In genomic region chr3:108401692-108402527, GRCm38 (mm10) we compare ENCODE assay signal across 8 mouse cellular contexts. TPM values are rescaled to one million over a fixed set of nuclear protein-coding genes. Genes with fewer than 3 reads are reported as not detected.
A peak's percentile ranks its signal among the peaks of the same experiment; 100 is the strongest.
DNase-seq lines count a peak whose midpoint lies in the region; ATAC-seq and TF ChIP-seq lines count a peak whose summit lies in the region.

No protein-coding gene starts in this region.

- no peak overlapping the region for H3K4me3 ChIP-seq in cortical plate, adult 2 months (ENCODE audit: insufficient read depth, low read length)

- intact Hi-C loops in left cerebral cortex, postnatal 10 days (cut with DNase I): loop anchor here (5.0 kb wide), 1 partner anchor 160 kb away; the partner anchor contains the start of gene Tmem167b

- no peak overlapping the region for H3K27ac ChIP-seq in cortical plate, adult 2 months (ENCODE audit: insufficient read depth, low read length)

- ATAC-seq in activated CD4-positive, CD25-positive, alpha-beta regulatory T cell, adult 4 months: peak; percentile 100
- ATAC-seq in megakaryocyte-erythroid progenitor cell, adult 5-6 weeks (replicated peaks; ENCODE audit: low FRiP score, low TSS enrichment, poor library complexity, severe bottlenecking): peak; percentile 94

- peak; percentile 82 to 90 for DNase-seq in gastrocnemius, adult 8-10 months (ENCODE audit: low spot score in 2 of 2)
- DNase-seq in hindlimb bud, embryonic 11.5 days (ENCODE audit: extremely low spot score, low read depth, low spot score): peak; percentile 75
- peak; percentile 79 to 91 for DNase-seq in left cerebral cortex, postnatal 10 days (ENCODE audit: extremely low spot score in 1 of 2, low spot score in 2 of 2)
- peak; percentile 83 for DNase-seq in right cerebral cortex, postnatal 14 days
- peak; percentile 87 for DNase-seq in urinary bladder, postnatal 25 days (ENCODE audit: low spot score)

- H3K4me1 ChIP-seq in cortical plate, adult 2 months (ENCODE audit: control insufficient read depth, insufficient read depth, low read length): peaks cover 6% of the 10 kb centered on the region; the same call in 1 of the 2 replicates

- peak; percentile 83 for TF ChIP-seq CTCF in cortical plate, adult 2 months (IDR thresholded peaks at IDR 0.05; ENCODE audit: extremely low read depth, insufficient read depth, low read length)

- TF ChIP-seq POLR2A in cortical plate, adult 2 months (IDR thresholded peaks at IDR 0.05; ENCODE audit: extremely low read depth, insufficient read depth, low read length): no peak

RNA-seq across cellular contexts. Expression of gene Celsr2, which starts 13.4 kb away (rescaled TPM):
- polyA plus RNA-seq in activated CD4-positive, CD25-positive, alpha-beta regulatory T cell, adult 4 months (2017; shearing (Covaris generic)): under 1 TPM; 0.33 to 0.65 TPM
- 60.0 and 61.5 TPM in 2 replicates for polyA plus RNA-seq in cortical plate, adult 2 months (2012; rRNA removed)
- 10 to 100 TPM in 2 of 4 experiments, 1 to 10 TPM in 2; 8.9 to 12.5 (median 9.6) TPM for total RNA-seq in gastrocnemius, adult 8-10 months (2022)
- 100 to 1,000 TPM; 168 to 169 TPM for total RNA-seq in left cerebral cortex, postnatal 10 days (2021)
- 1.8 and 6.5 TPM in 2 replicates for total RNA-seq in megakaryocyte-erythroid progenitor cell, adult 5-6 weeks (2014; fragmentation: Nextera tagmentation)
- total RNA-seq in megakaryocyte-erythroid progenitor cell, adult 5-6 weeks (2017): 0.42 and 2.3 TPM in 2 replicates

RNA-seq across cellular contexts. Expression of gene Psrc1, which starts 18.3 kb away (rescaled TPM):
- 10 to 100 TPM in 1 of 2 experiments, 1 to 10 TPM in 1; 7.8 to 10.3 TPM for polyA plus RNA-seq in activated CD4-positive, CD25-positive, alpha-beta regulatory T cell, adult 4 months (2017; shearing (Covaris generic))
- polyA plus RNA-seq in cortical plate, adult 2 months (2012; rRNA removed): 29.9 and 35.5 TPM in 2 replicates
- total RNA-seq in gastrocnemius, adult 8-10 months (2022): not detected
- 1 to 10 TPM; 6.9 to 10.0 TPM for total RNA-seq in left cerebral cortex, postnatal 10 days (2021)
- 34.4 and 34.9 TPM in 2 replicates for total RNA-seq in megakaryocyte-erythroid progenitor cell, adult 5-6 weeks (2014; fragmentation: Nextera tagmentation)
- total RNA-seq in megakaryocyte-erythroid progenitor cell, adult 5-6 weeks (2017): 13.6 and 24.9 TPM in 2 replicates

RNA-seq across cellular contexts. Expression of gene Mybphl, which starts 37.2 kb away (rescaled TPM):
- not detected for polyA plus RNA-seq in activated CD4-positive, CD25-positive, alpha-beta regulatory T cell, adult 4 months (2017; shearing (Covaris generic))
- 0.08 TPM in 1 of 2 replicates, not detected in the other for polyA plus RNA-seq in cortical plate, adult 2 months (2012; rRNA removed)
- not detected for total RNA-seq in gastrocnemius, adult 8-10 months (2022)
- total RNA-seq in left cerebral cortex, postnatal 10 days (2021): not detected
- total RNA-seq in megakaryocyte-erythroid progenitor cell, adult 5-6 weeks (2014; fragmentation: Nextera tagmentation): not detected in 2 replicates
- not detected in 2 replicates for total RNA-seq in megakaryocyte-erythroid progenitor cell, adult 5-6 weeks (2017)

RNA-seq across cellular contexts. Expression of gene Sars, which starts 43.1 kb away (rescaled TPM):
- polyA plus RNA-seq in activated CD4-positive, CD25-positive, alpha-beta regulatory T cell, adult 4 months (2017; shearing (Covaris generic)): 100 to 1,000 TPM; 146 to 151 TPM
- 188 and 204 TPM in 2 replicates for polyA plus RNA-seq in cortical plate, adult 2 months (2012; rRNA removed)
- 100 to 1,000 TPM; 106 to 124 (median 111) TPM for total RNA-seq in gastrocnemius, adult 8-10 months (2022)
- 100 to 1,000 TPM; 212 to 216 TPM for total RNA-seq in left cerebral cortex, postnatal 10 days (2021)
- total RNA-seq in megakaryocyte-erythroid progenitor cell, adult 5-6 weeks (2014; fragmentation: Nextera tagmentation): 58.8 and 69.7 TPM in 2 replicates
- 456 and 521 TPM in 2 replicates for total RNA-seq in megakaryocyte-erythroid progenitor cell, adult 5-6 weeks (2017)

Comparison
In these comparisons a context has a peak if more than half of its experiments do, and no peak if none do; other contexts are left out.
1. RNA of gene Celsr2, which starts 13.4 kb away (total RNA-seq): 168 to 169 TPM in left cerebral cortex, postnatal 10 days; 8.9 to 12.5 TPM in gastrocnemius, adult 8-10 months and 0.42 to 6.5 TPM in megakaryocyte-erythroid progenitor cell, adult 5-6 weeks; every median in the first group is over 10 times any median in the second.
2. RNA of gene Psrc1, which starts 18.3 kb away (total RNA-seq): 13.6 to 34.9 TPM in megakaryocyte-erythroid progenitor cell, adult 5-6 weeks and 6.9 to 10.0 TPM in left cerebral cortex, postnatal 10 days; not detected in gastrocnemius, adult 8-10 months; every median in the first group is over 4 times any median in the second.
3. Peak in every context shown above with its lines, with median percentiles within 50 percentile points of each other: DNase-seq.